Mouse (Mus musculus) liver, embryonic 14.5 days (tissue): Measurements from ENCODE around the gene Sarnp.

Experiments
- CTCF ChIP-seq: IDR thresholded peaks from 2 replicates; pipeline ENCODE4 v1.5.1; 2016; ENCODE audit warnings: antibody characterized with exemption, low read depth, control low read depth
- EP300 ChIP-seq: IDR thresholded peaks from 2 replicates; pipeline ENCODE4 v1.6.1; 2016; ENCODE audit warnings: antibody characterized with exemption, low read depth

DNA sequence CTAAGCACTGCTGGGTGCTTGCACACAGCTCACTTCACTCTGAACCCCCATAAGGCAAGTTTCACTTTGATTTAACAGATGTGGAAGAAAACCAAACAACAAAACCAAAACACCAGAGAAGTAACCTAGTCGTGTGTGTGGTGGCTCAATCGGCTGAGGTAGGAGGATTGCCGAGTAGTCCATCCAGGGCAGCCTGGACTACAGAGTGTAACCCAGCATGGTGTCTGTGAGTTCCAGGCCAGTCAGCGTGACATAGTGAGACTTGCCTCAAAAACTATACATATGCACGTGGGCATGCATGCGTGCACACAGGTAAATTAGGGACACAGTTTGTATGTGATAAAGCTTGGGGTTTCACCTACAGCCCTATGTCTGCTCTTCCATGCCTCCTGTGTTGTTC lies 100.3 kb downstream of the Sarnp start:
- TF ChIP-seq EP300 (no peak), CTCF (no peak)
